Mouse (Mus musculus): ENCODE measurements around the gene Ets1. TPM values are rescaled to one million over a fixed set of nuclear protein-coding genes. Genes with fewer than 3 reads are reported as not detected.

Gene Ets1
- polyA plus RNA-seq, 1 experiment: not detected

DNA sequence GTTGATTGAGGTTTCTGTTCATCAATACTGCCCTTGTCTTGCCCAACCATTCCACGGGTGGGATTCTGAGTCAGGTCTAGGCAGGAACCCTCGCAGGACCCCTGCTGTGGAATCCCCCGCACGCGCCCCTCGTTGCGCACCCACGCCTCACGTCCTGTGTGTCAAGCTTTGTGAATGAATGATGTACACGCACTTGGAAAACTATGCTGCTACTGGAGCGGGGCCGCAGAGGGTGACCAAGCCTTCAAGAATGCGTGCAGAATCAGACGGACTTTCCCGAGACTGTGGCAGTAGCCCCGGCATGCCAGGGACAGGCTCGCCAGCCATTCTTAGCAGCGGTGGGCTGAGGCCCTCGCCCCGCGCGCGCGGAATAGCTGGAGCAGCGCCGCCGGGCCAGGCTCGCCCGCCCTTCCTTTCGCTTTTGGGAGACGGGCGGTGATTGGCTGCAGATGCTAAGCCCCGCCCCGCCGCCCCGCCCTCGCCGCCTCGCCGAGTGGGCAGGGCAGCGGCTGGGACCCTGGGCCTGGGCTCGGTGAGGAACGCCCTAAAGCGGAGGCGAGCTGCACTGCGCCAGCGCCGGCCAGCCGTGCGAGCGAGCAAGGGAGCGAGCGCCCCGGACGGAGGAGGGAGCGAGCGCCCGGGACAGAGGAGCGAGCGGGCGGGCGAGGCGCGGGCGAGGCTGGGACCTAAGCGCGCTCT, 59.6 kb downstream of the Ets1 start:
- no peak for TF ChIP-seq GATA1 (IDR thresholded peaks at IDR 0.05; ENCODE audit: low read length)

DNA sequence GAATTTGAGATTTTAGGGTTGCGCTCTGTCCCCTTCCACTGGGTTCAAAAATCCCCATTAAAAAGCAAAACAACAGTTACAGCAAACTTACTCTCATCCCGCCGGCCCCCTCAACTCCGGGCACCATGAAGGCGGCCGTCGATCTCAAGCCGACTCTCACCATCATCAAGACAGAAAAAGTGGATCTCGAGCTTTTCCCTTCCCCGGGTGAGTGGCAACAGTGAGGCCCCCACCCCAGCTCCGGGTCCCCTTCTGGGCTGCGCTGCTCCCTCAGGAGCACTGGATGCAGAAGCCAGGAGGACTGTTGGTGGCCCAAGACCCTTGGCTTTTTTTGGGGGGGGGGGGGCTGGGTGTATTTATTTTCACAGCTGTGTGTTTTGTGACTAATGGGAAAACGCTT, 60.2 kb downstream of the Ets1 start:
- no peak for TF ChIP-seq GATA1 (IDR thresholded peaks at IDR 0.05; ENCODE audit: low read length)

DNA sequence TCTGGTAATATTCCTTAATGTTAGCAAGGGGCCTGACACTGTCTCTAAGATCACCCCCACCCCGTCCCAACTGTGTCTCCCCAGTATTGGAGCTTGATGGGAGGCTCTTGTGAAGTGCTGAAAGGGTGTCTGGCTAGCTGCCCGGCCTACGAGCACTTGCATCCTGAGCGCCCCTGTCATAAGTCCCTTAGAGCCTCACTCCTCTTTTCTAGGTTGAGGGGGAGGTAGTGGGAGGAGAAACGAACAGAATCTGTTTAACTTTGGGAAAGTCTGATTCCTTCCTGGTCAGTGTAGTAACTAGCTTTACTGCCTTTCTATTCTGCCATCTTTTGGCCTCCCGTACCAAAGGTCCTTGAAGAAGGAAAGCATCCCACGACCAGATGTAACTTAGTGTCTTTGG, 60.7 kb downstream of the Ets1 start:
- no peak for TF ChIP-seq GATA1 (IDR thresholded peaks at IDR 0.05; ENCODE audit: low read length)

DNA sequence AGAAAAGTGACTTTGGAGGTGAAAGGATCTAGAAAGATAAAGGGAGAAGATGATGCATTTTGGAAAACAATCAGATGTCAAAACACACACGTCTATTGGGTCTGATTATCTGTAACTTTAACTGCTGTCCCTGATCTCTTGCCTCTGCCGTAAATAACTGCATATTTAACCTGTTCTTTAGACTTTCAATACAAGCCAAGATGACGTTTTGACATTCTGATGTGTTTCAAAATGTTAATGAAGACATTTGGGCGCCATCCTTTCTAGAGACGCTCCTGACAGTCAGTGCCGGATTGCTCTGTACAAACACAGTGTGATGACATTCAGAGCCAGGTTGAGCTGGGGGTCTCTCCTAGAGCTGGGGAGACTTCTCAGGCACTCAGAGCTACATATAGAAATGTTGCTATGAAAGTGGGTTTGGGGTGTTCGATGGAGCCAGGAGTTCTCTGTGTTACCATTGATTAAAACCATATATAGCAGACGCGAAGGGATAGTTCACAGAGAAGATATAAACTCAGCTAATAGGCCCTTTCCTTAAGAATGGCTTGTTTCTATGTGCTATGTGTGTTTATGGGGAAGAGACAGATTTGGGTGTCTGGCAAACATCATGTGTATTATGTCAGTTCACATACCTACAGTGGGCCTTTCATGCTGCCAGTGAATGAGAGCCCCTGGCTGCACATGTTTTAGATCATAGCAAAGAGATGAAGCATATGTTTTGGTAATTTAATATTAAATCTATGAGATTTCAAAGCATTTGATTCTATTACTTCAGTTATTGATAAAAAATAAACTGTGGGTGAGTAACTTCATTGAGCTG, 61.5 kb downstream of the Ets1 start:
- no peak for TF ChIP-seq GATA1 (IDR thresholded peaks at IDR 0.05; ENCODE audit: low read length)

DNA sequence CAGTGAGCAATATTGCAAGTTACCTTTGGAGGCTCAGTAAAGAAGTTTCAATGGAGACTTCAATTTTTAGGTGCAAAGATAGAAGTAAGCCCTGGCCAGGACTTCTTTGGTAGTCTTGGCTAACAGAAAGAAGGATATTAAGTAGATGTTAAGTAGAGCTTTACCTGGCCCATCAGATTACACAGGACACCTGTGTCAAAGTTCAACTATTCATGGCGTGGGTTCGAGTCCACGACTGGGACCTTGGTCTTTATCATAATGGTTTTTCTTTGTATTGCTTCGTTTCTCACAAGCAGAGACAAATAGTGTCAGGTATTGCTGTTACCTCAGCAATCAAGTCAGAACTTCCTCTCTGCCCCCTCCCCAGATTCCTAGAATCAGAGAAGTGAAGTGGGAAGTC, 62.7 kb downstream of the Ets1 start:
- no peak for TF ChIP-seq GATA1 (IDR thresholded peaks at IDR 0.05; ENCODE audit: low read length)

DNA sequence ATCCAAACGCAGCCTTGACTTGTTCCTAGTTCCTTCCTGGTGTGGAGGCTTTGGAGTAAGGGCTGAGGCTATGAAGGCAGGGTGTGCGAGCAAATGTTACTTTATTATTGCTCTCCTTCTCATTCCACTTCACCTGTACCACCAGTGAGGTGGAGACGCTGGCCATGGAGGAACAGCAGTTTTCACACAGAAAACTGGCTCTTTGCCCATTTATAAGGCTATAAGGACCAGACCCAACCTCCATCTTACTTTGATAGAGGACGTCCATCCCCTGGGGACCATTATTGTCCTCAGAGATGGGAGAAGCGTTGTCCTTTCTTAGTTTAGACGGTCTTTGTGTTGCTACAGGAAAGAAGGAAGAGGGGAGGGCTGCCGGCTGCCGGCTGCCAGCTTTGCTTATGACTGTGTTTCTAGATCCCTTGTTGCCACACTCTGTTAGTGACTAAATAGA, 63.4 kb downstream of the Ets1 start:
- TF ChIP-seq GATA1 (IDR thresholded peaks at IDR 0.05; ENCODE audit: low read length): no peak

DNA sequence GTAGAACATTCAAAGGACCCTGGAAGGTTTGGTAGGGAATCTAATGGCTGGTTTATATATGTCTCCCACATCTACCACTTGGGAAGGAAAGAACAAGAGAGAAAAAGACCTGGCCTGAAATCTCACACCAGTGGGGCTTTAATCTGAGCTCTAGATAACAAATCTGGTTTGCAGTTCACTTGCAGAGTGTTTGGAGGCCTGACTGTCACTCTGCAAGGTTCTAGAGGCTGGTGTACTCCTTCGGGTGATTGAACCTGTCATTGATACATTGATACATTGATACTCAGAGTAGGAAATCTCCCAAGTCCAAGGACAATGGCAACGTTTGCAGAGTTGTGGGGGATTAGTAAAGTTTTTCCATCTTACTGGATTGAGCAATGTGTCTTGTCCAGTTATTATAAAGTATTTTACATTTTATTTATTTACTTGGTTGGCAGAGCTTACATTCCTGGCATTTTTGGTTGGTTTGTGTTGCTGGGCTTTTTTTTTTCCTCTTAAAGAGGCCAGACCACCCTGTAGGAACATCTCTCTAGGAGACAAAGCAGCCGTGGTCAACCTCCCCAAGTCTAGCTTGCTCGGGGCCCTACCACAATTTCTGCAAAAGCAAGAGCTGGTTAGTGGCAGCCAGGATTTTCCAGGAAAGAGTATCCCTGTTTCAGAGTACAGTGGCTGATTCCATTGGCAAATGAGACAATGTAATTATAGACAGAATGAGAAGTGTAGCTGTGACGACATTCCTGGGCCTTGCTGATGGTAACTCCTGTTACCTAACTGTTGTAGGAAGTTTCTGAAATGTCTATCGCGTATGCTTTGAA, 64.3 kb downstream of the Ets1 start:
- no peak for TF ChIP-seq GATA1 (IDR thresholded peaks at IDR 0.05; ENCODE audit: low read length)

DNA sequence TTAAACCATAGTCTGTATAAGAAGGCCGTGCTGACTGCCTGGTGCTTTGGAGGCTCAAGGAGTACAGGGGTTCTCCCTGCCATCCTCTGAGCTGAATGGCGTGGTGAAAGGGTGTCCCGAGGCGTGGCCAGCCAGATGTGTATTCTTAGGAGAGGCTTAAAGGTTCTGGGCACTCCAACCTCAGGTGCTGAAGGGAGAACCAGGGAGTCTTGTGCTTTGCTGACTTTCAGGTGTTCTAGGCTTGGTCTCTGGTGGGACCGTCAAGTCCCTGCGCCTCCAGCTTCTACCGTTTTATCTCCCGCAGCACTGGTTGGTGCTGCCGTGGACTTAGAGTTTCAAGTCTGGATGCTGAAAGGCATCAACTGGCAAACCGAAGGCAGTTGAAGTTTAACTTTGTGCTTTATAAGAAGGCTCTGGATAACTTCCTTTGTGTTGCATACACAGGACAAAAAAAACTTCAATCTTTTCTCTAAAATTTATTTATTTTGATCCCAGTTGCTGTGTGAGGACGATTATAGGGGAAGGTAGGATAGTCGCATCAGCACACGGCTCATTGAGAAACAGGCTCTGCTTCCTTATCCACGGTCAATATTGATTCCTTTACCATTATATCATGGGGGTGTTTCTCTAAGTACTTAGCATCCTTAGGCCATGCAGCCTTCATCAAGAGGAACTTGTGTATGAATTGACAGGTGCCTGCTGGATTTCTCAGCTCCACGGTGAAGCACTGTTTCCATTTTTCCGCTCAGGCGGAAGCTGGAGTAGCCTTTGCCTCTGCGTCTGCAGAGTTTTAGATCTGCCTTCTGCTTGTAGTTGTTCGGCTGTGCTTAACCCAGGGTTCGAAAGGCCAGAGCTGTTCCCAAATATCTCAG, 65.3 kb downstream of the Ets1 start:
- TF ChIP-seq GATA1 (IDR thresholded peaks at IDR 0.05; ENCODE audit: low read length): no peak

DNA sequence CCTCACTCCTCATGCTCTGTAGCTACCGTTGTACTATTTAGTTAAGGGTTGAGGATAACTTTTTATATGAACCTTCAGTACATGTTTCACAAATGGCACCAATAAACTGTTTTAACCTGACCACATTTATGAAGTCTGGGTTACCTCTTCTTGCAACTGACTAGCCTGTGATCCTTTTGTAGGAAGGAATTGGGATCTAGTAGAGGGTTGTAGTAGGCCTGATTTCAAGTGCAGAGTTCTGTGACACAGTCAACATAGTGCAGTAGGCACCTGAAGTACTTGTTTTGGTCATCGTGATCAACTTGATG, 65.9 kb downstream of the Ets1 start:
- TF ChIP-seq GATA1 (IDR thresholded peaks at IDR 0.05; ENCODE audit: low read length): no peak

DNA sequence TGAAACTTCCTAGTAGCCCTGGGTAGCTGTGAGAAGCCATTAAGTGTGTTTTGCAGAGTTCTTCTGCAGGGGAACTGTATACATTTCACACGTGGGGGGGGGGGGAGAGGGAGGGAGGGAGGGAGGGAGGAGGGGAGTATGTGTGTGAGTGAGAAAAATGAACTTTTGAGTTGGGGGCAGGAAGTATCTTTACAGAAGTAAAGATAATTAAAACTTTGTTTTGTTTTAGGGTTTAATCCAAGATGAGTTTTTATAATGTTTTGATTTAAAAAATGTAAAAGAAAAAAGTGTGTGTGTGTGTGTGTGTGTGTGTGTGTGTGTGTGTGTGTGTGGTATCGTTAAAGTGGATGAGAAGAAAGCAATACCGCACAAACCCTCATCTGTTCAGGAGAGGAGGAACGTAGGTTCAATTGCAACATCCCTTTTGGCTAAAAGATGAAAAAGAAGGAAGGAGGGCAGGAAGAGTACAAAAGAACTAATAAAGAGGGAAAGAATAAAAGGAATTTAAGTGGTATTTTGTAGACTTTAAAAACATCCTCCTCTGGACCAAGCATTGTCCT, 66.9 kb downstream of the Ets1 start:
- TF ChIP-seq GATA1 (IDR thresholded peaks at IDR 0.05; ENCODE audit: low read length): no peak

DNA sequence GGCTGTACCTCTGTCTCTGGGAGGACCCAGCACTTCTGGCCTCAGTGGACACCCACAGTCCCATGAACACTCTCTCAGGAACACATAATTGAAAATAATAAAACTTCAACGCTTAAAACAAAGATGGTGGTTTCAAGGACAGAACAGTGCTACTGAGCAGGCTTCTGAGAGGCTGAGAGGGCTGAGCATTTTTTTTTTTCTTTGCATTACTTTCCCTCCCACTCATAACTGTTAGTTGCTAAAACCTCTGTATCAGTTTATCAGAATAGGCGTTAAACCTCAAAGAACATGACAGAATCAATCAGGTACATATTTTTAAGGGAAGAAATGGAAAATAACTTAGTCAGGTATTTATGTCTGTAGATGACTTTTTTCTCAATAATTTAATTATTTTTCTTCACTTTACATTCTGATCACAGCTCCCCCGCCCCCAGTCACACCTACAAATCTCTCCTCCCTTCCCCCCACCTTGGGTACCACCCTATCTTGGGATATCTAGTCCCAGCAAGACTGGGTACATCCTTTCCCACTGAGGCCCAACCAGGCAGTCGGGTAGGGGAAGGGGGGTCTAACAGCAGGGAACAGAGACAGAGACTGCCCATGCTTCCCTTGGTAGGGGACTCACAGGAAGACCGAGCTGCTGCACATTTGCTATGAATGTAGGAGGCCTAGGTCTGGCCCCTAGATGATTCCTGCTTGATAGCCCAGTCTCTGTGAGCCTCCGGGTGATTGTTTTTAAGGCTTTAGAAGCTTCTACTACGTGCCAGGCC, 68.1 kb downstream of the Ets1 start:
- no peak for TF ChIP-seq GATA1 (IDR thresholded peaks at IDR 0.05; ENCODE audit: low read length)

DNA sequence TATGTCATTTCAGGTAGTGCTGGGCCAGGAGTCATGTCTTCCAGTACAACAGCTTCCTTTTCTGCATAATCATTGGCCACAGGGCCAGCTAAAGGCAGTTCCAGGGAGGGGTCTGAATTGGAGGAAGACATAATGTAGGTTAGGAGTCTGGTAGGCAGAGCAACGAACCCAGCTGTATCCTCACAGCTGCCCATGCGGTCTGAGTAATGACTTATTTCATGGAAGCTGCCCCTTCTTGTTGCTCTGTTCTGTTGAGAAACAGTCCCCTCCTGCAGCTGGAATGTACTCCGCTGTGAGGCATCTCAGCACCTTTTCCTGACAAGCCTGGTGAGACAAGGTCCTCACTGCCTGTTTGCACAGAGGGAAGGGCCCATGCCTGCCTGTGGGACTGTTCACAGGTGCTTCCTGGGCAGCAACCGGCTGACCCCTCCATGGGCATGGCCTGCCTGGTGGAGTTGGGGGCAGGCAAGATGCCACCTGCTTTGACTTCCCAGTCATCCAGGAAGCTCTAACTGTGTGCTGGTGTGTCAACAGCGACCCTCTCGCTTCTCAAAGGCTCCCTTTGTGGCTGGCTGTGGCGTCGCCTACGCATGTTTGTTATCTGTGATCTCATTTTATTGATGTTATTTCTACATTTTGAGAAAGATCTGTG, 69.9 kb downstream of the Ets1 start:
- TF ChIP-seq GATA1 (IDR thresholded peaks at IDR 0.05; ENCODE audit: low read length): no peak

DNA sequence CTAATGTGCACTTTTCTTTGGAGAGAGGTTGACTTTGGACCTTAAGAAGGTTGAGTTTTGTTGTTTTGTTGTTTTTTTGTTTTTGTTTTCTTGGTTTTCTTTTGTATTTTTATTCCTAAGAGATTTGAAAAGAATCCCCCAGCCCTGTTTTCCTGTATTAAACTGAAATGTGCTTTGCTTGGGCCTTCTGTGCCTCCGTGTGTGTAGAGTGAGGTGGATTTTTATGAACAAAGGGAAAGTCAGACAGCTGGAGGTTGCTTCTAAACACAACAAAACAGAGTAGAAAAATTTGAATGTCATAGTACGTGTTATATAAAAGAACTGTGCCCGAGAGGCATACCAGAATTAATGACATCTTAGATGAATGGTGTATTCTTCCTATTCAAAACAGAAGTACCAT, 71.4 kb downstream of the Ets1 start:
- no peak for TF ChIP-seq GATA1 (IDR thresholded peaks at IDR 0.05; ENCODE audit: low read length)

DNA sequence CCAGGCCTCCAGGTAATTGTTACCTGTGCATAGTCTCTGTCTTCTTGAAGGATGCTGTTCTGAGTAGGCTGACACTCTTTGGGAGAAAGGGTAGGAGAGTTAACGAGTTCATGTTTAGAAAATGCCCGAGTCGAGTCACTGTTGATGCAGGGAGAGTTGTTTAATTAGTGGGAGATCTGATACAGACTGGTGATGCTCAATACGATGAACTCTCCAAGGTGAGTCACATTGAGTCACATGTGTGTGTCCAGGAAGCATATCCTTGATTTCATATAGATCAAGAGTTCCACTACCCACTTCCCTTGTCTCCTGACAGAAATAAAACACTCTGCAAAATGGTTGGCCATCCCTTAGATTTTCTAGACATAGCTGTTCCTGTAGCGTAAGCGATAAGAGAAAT, 72.5 kb downstream of the Ets1 start:
- TF ChIP-seq GATA1 (IDR thresholded peaks at IDR 0.05; ENCODE audit: low read length): no peak
